Mouse (Mus musculus) kidney, adult 2 months (tissue): ENCODE measurements around the gene B4galt5.

Experiments used
- CTCF ChIP-seq: fragments of 200-500 bp; conservative IDR thresholded peaks from 2 replicates; pipeline ENCODE4 v1.5.1; 2011; ENCODE audit warnings: low read depth, mild to moderate bottlenecking, control low read depth, low read length, moderate library complexity, mixed read lengths; ENCODE audit not compliant: insufficient read depth, insufficient read length
- POLR2A ChIP-seq: fragments of 200-500 bp; IDR thresholded peaks from one replicate; pipeline ENCODE4 v1.6.1; 2011; ENCODE audit warnings: low read depth, low read length, control low read depth

DNA sequence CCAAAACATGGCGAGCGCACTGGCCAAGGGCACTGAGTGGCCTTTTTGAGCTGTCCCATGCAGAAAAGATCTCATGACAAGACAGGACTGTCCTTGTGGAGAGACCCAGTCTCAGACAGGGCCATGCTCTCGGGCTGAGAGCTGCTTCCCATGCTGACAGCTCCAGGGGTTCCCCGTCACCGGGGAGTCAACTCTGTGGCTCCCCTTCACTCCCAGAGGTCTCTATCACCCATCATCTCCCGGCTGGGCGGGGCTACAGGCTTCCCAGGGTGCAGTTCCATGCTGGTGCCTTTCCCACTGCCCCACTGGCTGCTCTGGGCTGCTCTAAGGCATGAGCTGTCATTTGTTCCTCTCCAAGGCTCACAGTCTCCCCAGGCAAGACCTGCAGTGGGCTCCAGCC lies 54.8 kb downstream of the B4galt5 start:
- TF ChIP-seq POLR2A = no peak
- TF ChIP-seq CTCF = no peak
